Mouse (Mus musculus) megakaryocyte, embryonic 14.5 days (primary cell): Measurements from ENCODE around the gene Map7. TPM values are rescaled to one million over a fixed set of nuclear protein-coding genes. Genes with fewer than 3 reads are reported as not detected.
A peak's percentile ranks its signal among the peaks of the same experiment; 100 is the strongest.

Source experiments
- H3K27me3 ChIP-seq: replicated peaks from 2 replicates; pipeline ENCODE3; 2012; ENCODE audit warnings: inconsistent platforms
- H3K36me3 ChIP-seq: replicated peaks from 2 replicates; pipeline ENCODE3; 2012; ENCODE audit warnings: low read length, inconsistent platforms, mixed read lengths
- H3K4me1 ChIP-seq: 2 replicates; pipeline ENCODE4 v1.6.1; 2012; ENCODE audit warnings: inconsistent platforms
- H3K4me3 ChIP-seq: replicated peaks from 2 replicates; pipeline ENCODE3; 2012; ENCODE audit warnings: moderate library complexity, mild to moderate bottlenecking, inconsistent platforms
- H3K9me3 ChIP-seq: 2 replicates; pipeline ENCODE4 v1.6.1; 2012; ENCODE audit warnings: inconsistent platforms
- FLI1 ChIP-seq: IDR thresholded peaks from 2 replicates; pipeline ENCODE4 v1.6.1; 2012; ENCODE audit warnings: low read length, inconsistent platforms, mixed read lengths
- GATA1 ChIP-seq: IDR thresholded peaks from 3 replicates; pipeline ENCODE4 v1.6.1; 2012; ENCODE audit warnings: mixed read lengths, low read length, inconsistent platforms, borderline replicate concordance
- polyA plus RNA-seq: library from polyadenylated mRNA; stranded (reverse); fragments of >175 nt; gene quantifications from 2 replicates; pipeline ENCODE4 v1.2.3, GENCODE M21; 2012; ENCODE audit warnings: low replicate concordance; ENCODE audit not compliant: insufficient read depth

Gene Map7
- polyA plus RNA-seq, 1 experiment: 6.5 TPM

DNA sequence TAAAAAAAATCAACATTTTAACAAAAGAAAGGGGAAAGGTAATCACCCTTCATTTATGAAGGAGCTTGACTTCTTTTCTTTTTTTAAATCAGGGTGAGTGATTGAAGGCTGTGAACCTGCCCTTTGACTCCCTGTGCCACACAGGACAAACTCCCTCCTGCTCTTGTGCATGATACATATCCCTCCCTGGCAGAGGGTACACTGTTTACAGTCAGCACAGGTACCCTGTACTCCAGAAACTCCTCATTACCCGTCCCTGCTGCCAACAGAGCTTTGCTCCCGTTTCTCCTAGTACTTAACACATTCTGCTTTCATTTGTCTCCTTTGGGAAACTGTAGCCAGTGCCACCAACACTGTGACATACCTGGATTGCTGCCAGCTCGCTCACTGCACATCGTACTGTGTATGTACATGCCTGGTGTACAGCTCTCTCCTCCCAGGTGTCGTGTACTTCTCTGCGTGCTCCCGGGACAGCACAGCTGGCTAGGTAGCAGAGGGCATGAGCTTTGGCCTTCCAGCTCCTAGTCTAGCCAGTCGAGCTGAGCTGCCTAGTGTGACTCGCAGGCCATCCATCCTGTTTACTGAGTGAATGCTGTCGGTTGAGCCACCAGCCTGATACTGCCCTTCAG is 72.3 kb downstream of the Map7 start:
- Histone ChIP-seq H3K4me1 (peaks cover 35% of the 10 kb centered on the region), H3K4me3 (peak overlapping the region; percentile 40), H3K9me3 (no peaks in the 10 kb centered on the region), H3K36me3 (no peaks in the 10 kb centered on the region), H3K27me3 (no peaks in the 10 kb centered on the region)
- no peak for TF ChIP-seq FLI1
- no peak for TF ChIP-seq GATA1

DNA sequence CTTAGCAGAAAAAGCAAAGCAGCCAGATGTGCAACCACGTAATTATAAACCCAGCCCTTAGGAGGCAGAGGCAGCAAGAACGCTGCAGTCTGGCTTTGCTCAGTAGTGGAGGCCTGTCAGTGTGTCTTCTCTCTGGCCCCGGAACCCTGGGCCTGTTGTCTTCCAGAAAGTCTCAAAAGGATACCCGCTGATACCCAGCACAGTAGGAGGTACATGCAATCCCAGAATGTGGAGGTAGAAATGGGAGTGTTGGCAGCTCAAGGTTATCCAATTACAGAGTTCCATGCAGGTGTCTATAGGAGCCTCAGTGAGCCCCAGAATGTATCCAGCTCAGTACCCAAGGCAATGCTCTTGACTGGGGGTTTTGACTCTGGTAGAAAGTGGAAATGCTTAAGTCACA is 73.7 kb downstream of the Map7 start:
- no peak overlapping the region for H3K4me3 ChIP-seq
- no peaks in the 10 kb centered on the region for H3K9me3 ChIP-seq
- peaks cover 45% of the 10 kb centered on the region for H3K4me1 ChIP-seq
- H3K27me3 ChIP-seq: no peaks in the 10 kb centered on the region
- TF ChIP-seq FLI1 (no peak), GATA1 (no peak)
- H3K36me3 ChIP-seq: no peaks in the 10 kb centered on the region

DNA sequence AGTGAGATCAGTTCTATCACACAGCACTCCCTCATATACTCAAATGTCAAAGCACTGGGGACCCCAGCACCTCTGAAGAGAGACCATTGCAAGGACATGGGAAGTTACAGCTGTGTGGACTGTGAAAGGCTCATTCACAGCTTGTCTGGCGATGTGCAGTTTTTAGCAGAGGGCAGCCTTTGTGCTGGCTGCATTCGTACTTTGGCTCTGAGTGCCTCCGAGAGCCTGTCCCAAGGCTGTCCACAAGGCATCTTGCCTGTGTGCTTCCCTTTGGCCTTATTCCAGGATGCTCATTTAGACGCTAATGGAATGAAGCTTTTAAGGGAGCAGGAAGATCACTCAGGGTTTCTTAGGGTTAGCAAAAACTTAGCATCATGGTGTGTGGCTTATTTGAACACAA is 78.5 kb downstream of the Map7 start:
- TF ChIP-seq GATA1 (no peak), FLI1 (no peak)
- Histone ChIP-seq H3K4me1 (peaks cover 40% of the 10 kb centered on the region), H3K9me3 (no peaks in the 10 kb centered on the region), H3K4me3 (no peak overlapping the region), H3K36me3 (peaks cover 9% of the 10 kb centered on the region), H3K27me3 (no peaks in the 10 kb centered on the region)

DNA sequence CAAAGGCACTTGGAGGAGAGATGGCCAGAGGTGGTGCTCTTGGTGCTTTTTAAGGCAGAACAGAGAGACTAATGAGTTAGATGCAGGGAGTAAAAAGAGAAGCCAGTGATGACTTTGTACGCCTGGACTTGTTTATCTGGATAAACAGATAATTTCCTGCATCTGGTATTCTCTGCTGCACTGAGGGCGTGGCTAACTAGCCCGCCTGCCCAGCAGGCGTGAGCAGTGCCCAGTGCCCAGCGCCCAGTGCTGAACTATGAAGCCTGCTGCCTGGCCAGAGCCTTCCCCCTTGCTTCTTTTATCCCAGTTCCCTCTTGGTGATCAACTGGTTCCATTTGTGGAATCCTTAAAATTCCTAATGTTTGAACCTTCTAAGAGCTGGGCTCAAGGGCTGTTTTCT is 81.8 kb downstream of the Map7 start:
- H3K27me3 ChIP-seq: no peaks in the 10 kb centered on the region
- H3K36me3 ChIP-seq: peaks cover 35% of the 10 kb centered on the region
- H3K9me3 ChIP-seq: no peaks in the 10 kb centered on the region
- peaks cover 69% of the 10 kb centered on the region for H3K4me1 ChIP-seq
- no peak overlapping the region for H3K4me3 ChIP-seq
- TF ChIP-seq GATA1 (no peak), FLI1 (no peak)

DNA sequence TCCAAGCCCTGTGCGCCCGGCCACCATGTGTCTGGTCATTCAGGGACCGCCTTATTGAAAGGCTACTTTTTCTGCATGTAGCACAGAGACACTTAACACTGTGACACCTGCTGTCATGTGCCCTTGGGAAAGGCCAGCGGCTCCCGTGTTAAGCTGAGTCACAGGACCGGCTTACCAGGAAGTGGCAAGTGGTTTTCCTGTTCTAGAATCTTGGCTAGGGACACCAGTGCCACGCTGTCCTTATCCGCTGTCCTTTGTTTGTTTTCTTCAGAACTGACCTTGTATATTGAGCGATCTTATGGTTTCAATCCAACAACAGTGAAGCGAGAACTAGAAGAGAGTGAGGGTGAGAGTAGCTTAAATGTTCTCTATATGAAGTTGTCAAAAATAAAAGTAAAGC is 85.2 kb downstream of the Map7 start:
- H3K36me3 ChIP-seq: peaks cover 50% of the 10 kb centered on the region
- H3K9me3 ChIP-seq: no peaks in the 10 kb centered on the region
- peaks cover 78% of the 10 kb centered on the region for H3K4me1 ChIP-seq
- no peaks in the 10 kb centered on the region for H3K27me3 ChIP-seq
- peak overlapping the region; percentile 59 for H3K4me3 ChIP-seq
- TF ChIP-seq GATA1: no peak
- no peak for TF ChIP-seq FLI1

GRCm38 (mm10) chr10:20234466-20234865 is 86.2 kb downstream of the Map7 start:
- TF ChIP-seq GATA1 (no peak), FLI1 (no peak)
- peaks cover 80% of the 10 kb centered on the region for H3K4me1 ChIP-seq
- H3K9me3 ChIP-seq: no peaks in the 10 kb centered on the region
- H3K27me3 ChIP-seq: no peaks in the 10 kb centered on the region
- H3K36me3 ChIP-seq: peaks cover 50% of the 10 kb centered on the region
- H3K4me3 ChIP-seq: peak overlapping the region; percentile 50

GRCm38 (mm10) chr10:20235656-20236055 is 87.4 kb downstream of the Map7 start:
- Histone ChIP-seq H3K27me3 (no peaks in the 10 kb centered on the region), H3K4me1 (peaks cover 75% of the 10 kb centered on the region), H3K9me3 (no peaks in the 10 kb centered on the region), H3K4me3 (peak overlapping the region; percentile 55), H3K36me3 (peaks cover 50% of the 10 kb centered on the region)
- TF ChIP-seq GATA1 (no peak), FLI1 (no peak)

- H3K27me3 ChIP-seq: no peaks in the 10 kb centered on the region
- H3K36me3 ChIP-seq: peaks cover 48% of the 10 kb centered on the region
- H3K9me3 ChIP-seq: no peaks in the 10 kb centered on the region
- no peak overlapping the region for H3K4me3 ChIP-seq
- H3K4me1 ChIP-seq: peaks cover 74% of the 10 kb centered on the region
- TF ChIP-seq FLI1: no peak
- no peak for TF ChIP-seq GATA1
These were observed 88.0 kb downstream of the Map7 start for GRCm38 (mm10) chr10:20236241-20236640.

- Histone ChIP-seq H3K4me1 (peaks cover 54% of the 10 kb centered on the region), H3K27me3 (no peaks in the 10 kb centered on the region), H3K36me3 (peaks cover 30% of the 10 kb centered on the region), H3K9me3 (no peaks in the 10 kb centered on the region), H3K4me3 (no peak overlapping the region)
- no peak for TF ChIP-seq GATA1
These were observed 90.0 kb downstream of the Map7 start for GRCm38 (mm10) chr10:20238281-20238680.

- H3K4me1 ChIP-seq: peaks cover 28% of the 10 kb centered on the region
- no peaks in the 10 kb centered on the region for H3K27me3 ChIP-seq
- peaks cover 19% of the 10 kb centered on the region for H3K36me3 ChIP-seq
- H3K9me3 ChIP-seq: no peaks in the 10 kb centered on the region
- no peak overlapping the region for H3K4me3 ChIP-seq
- TF ChIP-seq GATA1: no peak
- no peak for TF ChIP-seq FLI1
These were observed 92.6 kb downstream of the Map7 start for GRCm38 (mm10) chr10:20240858-20241257.

DNA sequence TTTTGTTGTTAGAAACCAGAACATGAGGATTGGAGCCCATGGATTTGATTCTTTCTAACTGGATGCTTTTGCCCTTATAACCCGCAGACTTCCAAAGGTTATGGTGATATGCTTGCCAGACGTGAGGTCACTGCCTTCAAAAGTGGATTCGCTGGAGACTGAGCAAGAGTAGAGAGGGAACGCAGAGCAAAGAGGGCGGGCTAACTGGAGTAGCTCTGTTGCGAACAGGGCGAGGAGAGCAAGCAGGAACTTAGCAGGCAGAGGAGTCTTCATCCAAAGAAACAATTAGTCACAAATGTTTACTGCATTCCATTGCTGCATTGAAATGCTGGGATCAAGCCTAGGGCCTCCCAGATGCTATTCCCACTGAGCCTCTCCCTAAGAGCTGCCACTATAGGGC is 95.0 kb downstream of the Map7 start:
- TF ChIP-seq FLI1 (no peak), GATA1 (no peak)
- H3K36me3 ChIP-seq: peaks cover 31% of the 10 kb centered on the region
- H3K27me3 ChIP-seq: no peaks in the 10 kb centered on the region

More for the DNA sequence above, 95.0 kb downstream of the Map7 start:
- Histone ChIP-seq H3K4me3 (no peak overlapping the region), H3K4me1 (peaks cover 15% of the 10 kb centered on the region), H3K9me3 (no peaks in the 10 kb centered on the region)
